Mouse (Mus musculus) bone marrow macrophage, adult 2 months (primary cell): ENCODE data around the gene Nfix. TPM values are rescaled to one million over a fixed set of nuclear protein-coding genes. Genes with fewer than 3 reads are reported as not detected.

Experiments used
- H3K27ac ChIP-seq: 2 replicates; pipeline ENCODE4 v1.5.1; 2012; ENCODE audit warnings: low read depth, low read length; ENCODE audit not compliant: insufficient read depth
- H3K4me1 ChIP-seq: 2 replicates; pipeline ENCODE4 v1.6.1; 2012; ENCODE audit warnings: low read length; ENCODE audit not compliant: control insufficient read depth, insufficient read depth
- H3K4me3 ChIP-seq: 2 replicates; pipeline ENCODE4 v1.5.1; 2012; ENCODE audit warnings: mild to moderate bottlenecking, low read length, moderate library complexity; ENCODE audit not compliant: insufficient read depth
- CTCF ChIP-seq: IDR thresholded peaks from 2 replicates; pipeline ENCODE4 v1.5.1; 2012; ENCODE audit warnings: low read depth, mild to moderate bottlenecking, low read length, moderate library complexity
- POLR2A ChIP-seq: IDR thresholded peaks from 2 replicates; pipeline ENCODE4 v1.6.1; 2012; ENCODE audit warnings: mild to moderate bottlenecking, low read depth, low read length, borderline replicate concordance
- polyA plus RNA-seq: library from polyadenylated mRNA; stranded (reverse); fragments of >200 nt; gene quantifications from 2 replicates; pipeline ENCODE4 v1.2.4, GENCODE M21; 2012; ENCODE audit not compliant: missing spikeins, insufficient read depth, insufficient read length

Gene Nfix
- polyA plus RNA-seq, 1 experiment: 12.5 TPM

GRCm38 (mm10) chr8:84732545-84732944 lies 67.6 kb downstream of the Nfix start:
- H3K4me1 ChIP-seq: no peaks in the 10 kb centered on the region
- no peak overlapping the region for H3K27ac ChIP-seq
- no peak overlapping the region for H3K4me3 ChIP-seq
- TF ChIP-seq CTCF: no peak
- no peak for TF ChIP-seq POLR2A

GRCm38 (mm10) chr8:84731371-84732177 lies 68.6 kb downstream of the Nfix start:
- Histone ChIP-seq H3K4me1 (no peaks in the 10 kb centered on the region), H3K4me3 (no peak overlapping the region), H3K27ac (no peak overlapping the region)
- TF ChIP-seq POLR2A (no peak), CTCF (no peak)

- peaks cover 6% of the 10 kb centered on the region for H3K4me1 ChIP-seq
- no peak overlapping the region for H3K4me3 ChIP-seq
- TF ChIP-seq POLR2A: no peak
- no peak overlapping the region for H3K27ac ChIP-seq
Observed at GRCm38 (mm10) chr8:84730541-84731370, 69.4 kb downstream of the Nfix start.

GRCm38 (mm10) chr8:84729921-84730362 lies 70.2 kb downstream of the Nfix start:
- Histone ChIP-seq H3K4me3 (no peak overlapping the region), H3K27ac (no peak overlapping the region), H3K4me1 (peaks cover 14% of the 10 kb centered on the region)
- TF ChIP-seq POLR2A: no peak
- TF ChIP-seq CTCF: no peak

- TF ChIP-seq CTCF (no peak), POLR2A (no peak)
- Histone ChIP-seq H3K27ac (no peak overlapping the region), H3K4me3 (no peak overlapping the region), H3K4me1 (peaks cover 26% of the 10 kb centered on the region)
Observed at GRCm38 (mm10) chr8:84728474-84728873, 71.7 kb downstream of the Nfix start.

- Histone ChIP-seq H3K27ac (peak overlapping the region; percentile 77), H3K4me1 (peaks cover 36% of the 10 kb centered on the region), H3K4me3 (no peak overlapping the region)
- TF ChIP-seq POLR2A (no peak), CTCF (no peak; the same call in 1 of the 2 replicates)
Observed at GRCm38 (mm10) chr8:84725941-84726259, 74.2 kb downstream of the Nfix start.

GRCm38 (mm10) chr8:84725246-84725940 lies 74.8 kb downstream of the Nfix start:
- Histone ChIP-seq H3K4me3 (no peak overlapping the region), H3K27ac (peak overlapping the region; percentile 77)
- no peak for TF ChIP-seq POLR2A
- TF ChIP-seq CTCF: peak; percentile 24; the same call in 1 of the 2 replicates

GRCm38 (mm10) chr8:84724683-84725082 lies 75.5 kb downstream of the Nfix start:
- Histone ChIP-seq H3K4me3 (no peak overlapping the region), H3K4me1 (peaks cover 36% of the 10 kb centered on the region), H3K27ac (no peak overlapping the region)
- TF ChIP-seq POLR2A (no peak), CTCF (no peak)

More at GRCm38 (mm10) chr8:84725246-84725940, 74.8 kb downstream of the Nfix start:
- peaks cover 36% of the 10 kb centered on the region for H3K4me1 ChIP-seq

GRCm38 (mm10) chr8:84723571-84723900 lies 76.6 kb downstream of the Nfix start:
- peaks cover 36% of the 10 kb centered on the region for H3K4me1 ChIP-seq
- no peak for TF ChIP-seq POLR2A
- 0 out of 2 replicates have a peak, but pooled peaks have one; percentile 4 for TF ChIP-seq CTCF
- H3K27ac ChIP-seq: peak overlapping the region; percentile 80
- peak overlapping the region; percentile 54 for H3K4me3 ChIP-seq
